Mouse (Mus musculus): ENCODE results near the gene Hcn2. TPM values are rescaled to one million over a fixed set of nuclear protein-coding genes. Genes with fewer than 3 reads are reported as not detected.

Gene Hcn2
- polyA plus RNA-seq, 1 experiment from 2014 or later: 0.28 TPM

GRCm38 (mm10) chr10:79704970-79705360, 11.5 kb upstream of the Hcn2 start:
- TF ChIP-seq EP300 (optimal IDR thresholded peaks at IDR 0.05) (no peak), CTCF (IDR thresholded peaks at IDR 0.05; ENCODE audit: low read depth) (no peak)
- Histone ChIP-seq H3K36me3 (ENCODE audit: control insufficient read depth, insufficient read depth, low read length) (peaks cover 5% of the 10 kb centered on the region; the same call in 1 of the 2 replicates), H3K4me2 (replicated peaks; ENCODE audit: low read depth) (peak overlapping the region; percentile 83), H3K4me3 (ENCODE audit: low read depth, low read length) (peak overlapping the region; percentile 73), H3K9me3 (ENCODE audit: control insufficient read depth, low read length) (no peaks in the 10 kb centered on the region), H3K4me1 (replicated peaks; ENCODE audit: control insufficient read depth, insufficient read depth) (peaks cover 8% of the 10 kb centered on the region), H3K27me3 (ENCODE audit: control insufficient read depth, insufficient read depth, low read length) (no peaks in the 10 kb centered on the region), H3K27ac (replicated peaks) (peak overlapping the region; percentile 87), H3K9ac (ENCODE audit: low read length) (peak overlapping the region; percentile 96)
- DNase-seq (ENCODE audit: low spot score) (no peak), ATAC-seq (ENCODE audit: low FRiP score, low TSS enrichment) (no peak)
- 6% methylated on average over 10 of the region's 10 CpGs for WGBS

DNA sequence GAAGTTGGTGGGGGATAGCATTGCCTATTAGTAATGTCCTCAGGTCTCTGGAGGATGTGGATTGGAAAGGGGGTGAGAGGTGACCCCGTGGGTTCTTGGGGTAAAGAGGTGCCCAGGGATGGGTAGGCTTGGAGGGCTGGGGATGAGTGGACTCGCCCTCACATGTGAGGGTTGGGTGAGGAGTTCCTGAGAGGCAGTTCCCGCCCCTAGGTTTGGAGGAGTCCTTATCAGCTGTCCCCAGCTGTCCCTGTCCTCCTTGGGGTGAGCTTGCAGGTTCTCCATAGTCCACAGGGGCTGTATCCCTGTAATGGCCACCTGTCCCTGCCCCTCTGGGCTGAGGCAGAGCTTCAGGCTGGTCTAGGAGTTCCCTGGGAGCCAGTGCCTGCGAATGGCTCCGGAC, 10.5 kb upstream of the Hcn2 start:
- H3K27me3 ChIP-seq (ENCODE audit: control insufficient read depth, insufficient read depth, low read length): no peaks in the 10 kb centered on the region
- peaks cover 13% of the 10 kb centered on the region for H3K36me3 ChIP-seq (ENCODE audit: control insufficient read depth, insufficient read depth, low read length)
- peak overlapping the region; percentile 70; the same call in 1 of the 2 replicates for H3K27ac ChIP-seq (replicated peaks)
- H3K9me3 ChIP-seq (ENCODE audit: control insufficient read depth, low read length): no peaks in the 10 kb centered on the region
- H3K4me3 ChIP-seq (ENCODE audit: low read depth, low read length): peak overlapping the region; percentile 13
- TF ChIP-seq CTCF (IDR thresholded peaks at IDR 0.05; ENCODE audit: low read depth): no peak
- no peak for TF ChIP-seq EP300 (optimal IDR thresholded peaks at IDR 0.05)
- ATAC-seq (ENCODE audit: low FRiP score, low TSS enrichment): no peak
- peaks cover 8% of the 10 kb centered on the region for H3K4me1 ChIP-seq (replicated peaks; ENCODE audit: control insufficient read depth, insufficient read depth)
- peak overlapping the region; percentile 47 for H3K9ac ChIP-seq (ENCODE audit: low read length)
- DNase-seq (ENCODE audit: low spot score): no peak
- 59% methylated on average over 5 of the region's 5 CpGs for WGBS
- H3K4me2 ChIP-seq (replicated peaks; ENCODE audit: low read depth): peak overlapping the region; percentile 83

- no peak for ATAC-seq (ENCODE audit: low FRiP score, low TSS enrichment)
- DNase-seq (ENCODE audit: low spot score): no peak
- Histone ChIP-seq H3K9ac (ENCODE audit: low read length) (peak overlapping the region; percentile 47; the same call in 1 of the 2 replicates), H3K4me2 (replicated peaks; ENCODE audit: low read depth) (peak overlapping the region; percentile 83), H3K4me3 (ENCODE audit: low read depth, low read length) (peak overlapping the region; percentile 13; the same call in 1 of the 2 replicates), H3K36me3 (ENCODE audit: control insufficient read depth, insufficient read depth, low read length) (peaks cover 14% of the 10 kb centered on the region), H3K27me3 (ENCODE audit: control insufficient read depth, insufficient read depth, low read length) (no peaks in the 10 kb centered on the region), H3K27ac (replicated peaks) (peak overlapping the region; percentile 70; the same call in 1 of the 2 replicates), H3K9me3 (ENCODE audit: control insufficient read depth, low read length) (no peaks in the 10 kb centered on the region), H3K4me1 (replicated peaks; ENCODE audit: control insufficient read depth, insufficient read depth) (peaks cover 8% of the 10 kb centered on the region)
- 53% methylated on average over 5 of the region's 5 CpGs for WGBS
- no peak for TF ChIP-seq CTCF (IDR thresholded peaks at IDR 0.05; ENCODE audit: low read depth)
Observed at GRCm38 (mm10) chr10:79706406-79707094, 9.9 kb upstream of the Hcn2 start.

DNA sequence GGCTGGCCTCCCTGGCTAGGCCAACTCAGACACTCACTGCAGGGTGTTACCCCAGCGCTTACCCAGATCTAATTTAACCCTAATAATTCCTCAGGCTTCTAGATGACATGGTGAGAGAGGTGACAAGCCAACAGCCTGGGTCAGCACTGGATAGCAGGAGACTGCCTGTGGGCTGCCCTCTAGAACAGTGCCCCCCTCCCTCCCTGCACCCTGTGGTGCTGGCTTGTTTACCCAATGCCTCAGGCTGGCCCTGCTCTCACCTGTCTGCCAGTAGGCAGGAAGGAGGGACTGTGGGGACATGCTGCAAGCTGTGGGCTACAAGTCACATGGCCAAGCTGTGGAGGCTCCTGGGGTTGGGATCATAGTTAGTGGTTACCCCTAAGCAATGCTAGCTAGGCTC, 9.3 kb upstream of the Hcn2 start:
- peaks cover 14% of the 10 kb centered on the region for H3K36me3 ChIP-seq (ENCODE audit: control insufficient read depth, insufficient read depth, low read length)
- peak; percentile 22 for ATAC-seq (ENCODE audit: low FRiP score, low TSS enrichment)
- no peaks in the 10 kb centered on the region for H3K27me3 ChIP-seq (ENCODE audit: control insufficient read depth, insufficient read depth, low read length)
- H3K4me1 ChIP-seq (replicated peaks; ENCODE audit: control insufficient read depth, insufficient read depth): peaks cover 8% of the 10 kb centered on the region
- H3K9me3 ChIP-seq (ENCODE audit: control insufficient read depth, low read length): no peaks in the 10 kb centered on the region
- H3K27ac ChIP-seq (replicated peaks): peak overlapping the region; percentile 70
- peak overlapping the region; percentile 13; the same call in 1 of the 2 replicates for H3K9ac ChIP-seq (ENCODE audit: low read length)
- peak overlapping the region; percentile 83 for H3K4me2 ChIP-seq (replicated peaks; ENCODE audit: low read depth)
- no peak for DNase-seq (ENCODE audit: low spot score)
- 59% methylated on average over 1 of the region's 1 CpGs for WGBS
- no peak overlapping the region for H3K4me3 ChIP-seq (ENCODE audit: low read depth, low read length)
- no peak for TF ChIP-seq EP300 (optimal IDR thresholded peaks at IDR 0.05)
- TF ChIP-seq CTCF (IDR thresholded peaks at IDR 0.05; ENCODE audit: low read depth): no peak

DNA sequence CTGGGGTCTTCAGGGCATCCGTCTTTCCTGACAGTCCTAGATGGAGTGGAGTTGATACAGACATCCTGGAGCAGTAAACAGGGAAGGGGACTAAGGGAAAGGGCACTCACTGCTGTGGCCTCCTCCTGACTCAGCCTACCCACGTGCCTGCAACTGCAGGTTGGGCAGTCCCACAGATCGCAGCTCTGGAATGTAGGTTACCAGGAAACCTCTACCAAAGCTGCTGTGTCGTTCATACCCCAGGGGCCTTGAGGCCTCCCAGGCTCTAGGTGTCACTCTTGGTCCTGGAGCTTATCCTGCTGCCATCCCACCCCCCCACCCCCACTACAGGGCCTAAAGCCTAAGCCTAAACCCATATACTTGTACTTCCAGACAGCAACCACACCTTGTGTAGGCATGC, 8.7 kb upstream of the Hcn2 start:
- peak; percentile 14; the same call in 1 of the 2 replicates for TF ChIP-seq CTCF (IDR thresholded peaks at IDR 0.05; ENCODE audit: low read depth)
- no peak for TF ChIP-seq EP300 (optimal IDR thresholded peaks at IDR 0.05)
- Histone ChIP-seq H3K9ac (ENCODE audit: low read length) (no peak overlapping the region), H3K27me3 (ENCODE audit: control insufficient read depth, insufficient read depth, low read length) (no peaks in the 10 kb centered on the region), H3K9me3 (ENCODE audit: control insufficient read depth, low read length) (no peaks in the 10 kb centered on the region), H3K36me3 (ENCODE audit: control insufficient read depth, insufficient read depth, low read length) (peaks cover 14% of the 10 kb centered on the region), H3K4me3 (ENCODE audit: low read depth, low read length) (no peak overlapping the region), H3K27ac (replicated peaks) (peak overlapping the region; percentile 70), H3K4me1 (replicated peaks; ENCODE audit: control insufficient read depth, insufficient read depth) (peaks cover 8% of the 10 kb centered on the region), H3K4me2 (replicated peaks; ENCODE audit: low read depth) (peak overlapping the region; percentile 11; the same call in 1 of the 2 replicates)
- WGBS: 53% methylated on average over 4 of the region's 4 CpGs
- DNase-seq (ENCODE audit: low spot score) (peak; percentile 69), ATAC-seq (ENCODE audit: low FRiP score, low TSS enrichment) (peak; percentile 41)

DNA sequence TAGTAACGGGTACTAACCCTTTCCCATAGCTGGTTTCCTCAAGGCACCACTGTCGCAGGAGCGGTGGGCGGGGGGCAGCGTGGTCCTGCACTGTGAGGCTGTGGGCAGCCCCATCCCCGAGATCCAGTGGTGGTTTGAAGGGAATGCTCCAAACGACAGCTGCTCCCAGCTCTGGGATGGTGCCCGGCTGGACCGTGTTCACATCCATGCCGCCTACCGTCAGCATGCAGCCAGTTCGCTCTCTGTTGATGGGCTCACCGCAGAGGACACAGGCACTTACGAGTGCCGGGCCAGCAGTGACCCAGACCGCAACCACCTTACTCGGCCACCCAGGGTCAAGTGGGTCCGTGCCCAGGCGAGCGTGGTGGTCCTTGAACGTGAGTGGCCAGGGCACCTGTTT, 7.8 kb upstream of the Hcn2 start:
- Histone ChIP-seq H3K4me2 (replicated peaks; ENCODE audit: low read depth) (no peak overlapping the region), H3K9ac (ENCODE audit: low read length) (no peak overlapping the region; the same call in 1 of the 2 replicates), H3K4me1 (replicated peaks; ENCODE audit: control insufficient read depth, insufficient read depth) (peaks cover 8% of the 10 kb centered on the region), H3K27me3 (ENCODE audit: control insufficient read depth, insufficient read depth, low read length) (no peaks in the 10 kb centered on the region), H3K27ac (replicated peaks) (no peak overlapping the region), H3K4me3 (ENCODE audit: low read depth, low read length) (no peak overlapping the region), H3K9me3 (ENCODE audit: control insufficient read depth, low read length) (no peaks in the 10 kb centered on the region), H3K36me3 (ENCODE audit: control insufficient read depth, insufficient read depth, low read length) (peaks cover 14% of the 10 kb centered on the region)
- 87% methylated on average over 21 of the region's 21 CpGs for WGBS
- ATAC-seq (ENCODE audit: low FRiP score, low TSS enrichment): no peak
- no peak for TF ChIP-seq CTCF (IDR thresholded peaks at IDR 0.05; ENCODE audit: low read depth)
- no peak for TF ChIP-seq EP300 (optimal IDR thresholded peaks at IDR 0.05)
- no peak for DNase-seq (ENCODE audit: low spot score)

Measured in stomach, postnatal 0 days (tissue).